Mouse (Mus musculus): ENCODE measurements around the gene Fgf22. TPM values are rescaled to one million over a fixed set of nuclear protein-coding genes. Genes with fewer than 3 reads are reported as not detected.

Gene Fgf22
- polyA plus RNA-seq, 1 experiment from 2014 or later: 0.38 TPM

DNA sequence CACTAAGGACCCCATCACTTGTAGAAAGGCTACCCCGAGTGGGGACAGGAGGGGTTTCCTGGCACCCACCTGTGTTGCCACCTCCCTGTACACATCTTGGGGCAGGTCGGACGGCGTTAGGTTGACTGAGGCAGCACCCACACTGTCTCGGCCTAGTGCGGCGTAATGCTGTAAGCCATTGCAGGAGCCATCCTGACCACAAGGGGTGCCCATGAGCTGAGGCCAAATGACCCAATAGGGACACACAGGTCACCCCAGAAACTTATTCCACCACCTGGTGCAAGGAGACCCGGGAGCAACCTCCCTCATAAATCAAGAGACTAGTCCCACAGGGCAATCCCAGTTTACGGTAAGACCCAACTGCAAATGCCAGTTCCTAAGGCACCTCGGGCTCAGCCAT, 16.6 kb upstream of the Fgf22 start:
- 0 out of 2 replicates have a peak, but pooled peaks cover 2% of the 10 kb centered on the region for H3K27me3 ChIP-seq (replicated peaks; ENCODE audit: control insufficient read depth, insufficient read depth, low read length)
- no peaks in the 10 kb centered on the region for H3K4me1 ChIP-seq (ENCODE audit: control insufficient read depth, insufficient read depth, low read length)
- peaks cover 19% of the 10 kb centered on the region for H3K9me3 ChIP-seq (replicated peaks; ENCODE audit: control insufficient read depth, low read length)
- no peak overlapping the region for H3K4me3 ChIP-seq (ENCODE audit: low read depth, low read length)
- H3K27ac ChIP-seq (ENCODE audit: low read depth, low read length): no peak overlapping the region
- DNase-seq (ENCODE audit: low spot score) (no peak), ATAC-seq (no peak)
- WGBS: 88% methylated on average over 10 of the region's 10 CpGs
- peaks cover 95% of the 10 kb centered on the region for H3K36me3 ChIP-seq (ENCODE audit: control insufficient read depth, insufficient read depth, low read length)
- no peak overlapping the region for H3K4me2 ChIP-seq (ENCODE audit: low read length)
- H3K9ac ChIP-seq (ENCODE audit: low read length): no peak overlapping the region

DNA sequence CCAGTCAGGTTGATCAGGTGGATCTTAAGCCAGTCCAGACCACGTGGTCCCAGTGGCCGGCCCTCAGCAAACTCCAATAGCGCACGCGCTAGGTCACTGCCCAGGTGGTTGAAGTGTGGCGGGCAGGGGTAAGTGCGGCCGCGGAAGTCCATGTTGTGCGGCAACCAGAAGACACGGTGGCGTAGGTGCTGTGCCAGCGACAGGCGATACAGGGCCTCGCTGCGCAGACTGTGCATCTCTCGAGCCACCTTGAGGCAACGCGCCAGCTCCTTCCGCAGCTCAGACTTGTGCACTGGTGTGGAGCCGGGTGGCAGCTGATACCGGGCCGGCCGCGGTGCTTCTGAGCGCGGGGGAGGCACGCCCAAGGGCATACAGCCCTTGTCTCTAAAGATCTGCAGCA, 15.6 kb upstream of the Fgf22 start:
- Histone ChIP-seq H3K36me3 (ENCODE audit: control insufficient read depth, insufficient read depth, low read length) (peaks cover 98% of the 10 kb centered on the region), H3K9me3 (replicated peaks; ENCODE audit: control insufficient read depth, low read length) (peaks cover 19% of the 10 kb centered on the region), H3K27ac (ENCODE audit: low read depth, low read length) (no peak overlapping the region), H3K4me2 (ENCODE audit: low read length) (no peak overlapping the region), H3K4me1 (ENCODE audit: control insufficient read depth, insufficient read depth, low read length) (no peaks in the 10 kb centered on the region), H3K27me3 (replicated peaks; ENCODE audit: control insufficient read depth, insufficient read depth, low read length) (0 out of 2 replicates have a peak, but pooled peaks cover 2% of the 10 kb centered on the region), H3K9ac (ENCODE audit: low read length) (no peak overlapping the region), H3K4me3 (ENCODE audit: low read depth, low read length) (no peak overlapping the region)
- DNase-seq (ENCODE audit: low spot score) (no peak), ATAC-seq (no peak)
- 97% methylated on average over 28 of the region's 28 CpGs for WGBS

DNA sequence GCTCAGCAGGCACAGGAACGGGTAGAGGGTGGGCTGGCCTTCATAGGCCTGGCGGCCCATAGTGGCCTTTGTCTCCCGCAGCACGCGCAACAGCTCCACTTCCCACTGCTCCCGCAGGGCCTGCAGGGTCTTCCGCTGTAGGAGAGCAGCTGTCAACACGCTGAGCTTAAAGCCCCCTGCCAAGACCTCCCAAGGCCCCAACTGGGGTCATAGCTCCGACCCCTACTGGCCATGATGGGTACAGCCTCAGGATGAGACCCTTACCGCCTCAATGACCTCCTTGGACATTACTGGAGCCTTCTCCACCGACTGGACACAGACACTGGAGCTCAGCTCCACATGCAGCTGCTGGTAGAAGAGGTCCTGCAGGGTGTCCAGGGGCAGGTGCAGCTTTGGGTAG, 14.0 kb upstream of the Fgf22 start:
- 50% methylated on average over 11 of the region's 11 CpGs for WGBS
- DNase-seq (ENCODE audit: low spot score): no peak
- no peaks in the 10 kb centered on the region; the same call in 1 of the 2 replicates for H3K4me1 ChIP-seq (ENCODE audit: control insufficient read depth, insufficient read depth, low read length)
- 0 out of 2 replicates have a peak, but pooled peaks cover under 1% of the 10 kb centered on the region for H3K27me3 ChIP-seq (replicated peaks; ENCODE audit: control insufficient read depth, insufficient read depth, low read length)
- no peak overlapping the region for H3K4me2 ChIP-seq (ENCODE audit: low read length)
- H3K9ac ChIP-seq (ENCODE audit: low read length): no peak overlapping the region
- no peak overlapping the region for H3K27ac ChIP-seq (ENCODE audit: low read depth, low read length)
- H3K4me3 ChIP-seq (ENCODE audit: low read depth, low read length): no peak overlapping the region
- peaks cover 86% of the 10 kb centered on the region for H3K36me3 ChIP-seq (ENCODE audit: control insufficient read depth, insufficient read depth, low read length)
- no peak for ATAC-seq
- peaks cover 19% of the 10 kb centered on the region for H3K9me3 ChIP-seq (replicated peaks; ENCODE audit: control insufficient read depth, low read length)

DNA sequence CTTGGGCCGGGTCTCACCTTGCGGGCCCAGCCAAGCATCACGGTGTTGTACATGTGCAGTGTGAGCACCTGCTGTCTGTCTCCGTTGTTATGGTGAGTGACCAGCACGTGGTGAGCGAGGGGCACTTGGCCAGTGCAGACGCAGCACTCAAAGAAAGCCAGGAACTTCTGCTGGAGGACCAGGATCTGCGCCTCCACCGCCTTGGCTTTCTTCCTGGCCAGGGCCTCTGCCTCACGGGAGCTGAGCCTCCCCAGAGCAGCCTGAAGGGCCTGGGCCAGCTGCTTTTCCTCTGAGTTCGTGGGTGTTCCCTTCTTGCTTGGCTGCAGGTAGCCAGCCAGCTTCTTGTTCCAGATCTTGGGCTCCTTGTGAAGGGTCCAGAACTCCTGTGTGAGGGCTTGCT, 11.7 kb upstream of the Fgf22 start:
- Histone ChIP-seq H3K36me3 (ENCODE audit: control insufficient read depth, insufficient read depth, low read length) (peaks cover 64% of the 10 kb centered on the region), H3K4me2 (ENCODE audit: low read length) (no peak overlapping the region), H3K4me3 (ENCODE audit: low read depth, low read length) (no peak overlapping the region), H3K4me1 (ENCODE audit: control insufficient read depth, insufficient read depth, low read length) (no peaks in the 10 kb centered on the region; the same call in 1 of the 2 replicates), H3K9me3 (replicated peaks; ENCODE audit: control insufficient read depth, low read length) (peaks cover 17% of the 10 kb centered on the region), H3K27me3 (replicated peaks; ENCODE audit: control insufficient read depth, insufficient read depth, low read length) (no peaks in the 10 kb centered on the region), H3K9ac (ENCODE audit: low read length) (no peak overlapping the region), H3K27ac (ENCODE audit: low read depth, low read length) (no peak overlapping the region)
- no peak for DNase-seq (ENCODE audit: low spot score)
- ATAC-seq: no peak
- WGBS: 91% methylated on average over 11 of the region's 11 CpGs

DNA sequence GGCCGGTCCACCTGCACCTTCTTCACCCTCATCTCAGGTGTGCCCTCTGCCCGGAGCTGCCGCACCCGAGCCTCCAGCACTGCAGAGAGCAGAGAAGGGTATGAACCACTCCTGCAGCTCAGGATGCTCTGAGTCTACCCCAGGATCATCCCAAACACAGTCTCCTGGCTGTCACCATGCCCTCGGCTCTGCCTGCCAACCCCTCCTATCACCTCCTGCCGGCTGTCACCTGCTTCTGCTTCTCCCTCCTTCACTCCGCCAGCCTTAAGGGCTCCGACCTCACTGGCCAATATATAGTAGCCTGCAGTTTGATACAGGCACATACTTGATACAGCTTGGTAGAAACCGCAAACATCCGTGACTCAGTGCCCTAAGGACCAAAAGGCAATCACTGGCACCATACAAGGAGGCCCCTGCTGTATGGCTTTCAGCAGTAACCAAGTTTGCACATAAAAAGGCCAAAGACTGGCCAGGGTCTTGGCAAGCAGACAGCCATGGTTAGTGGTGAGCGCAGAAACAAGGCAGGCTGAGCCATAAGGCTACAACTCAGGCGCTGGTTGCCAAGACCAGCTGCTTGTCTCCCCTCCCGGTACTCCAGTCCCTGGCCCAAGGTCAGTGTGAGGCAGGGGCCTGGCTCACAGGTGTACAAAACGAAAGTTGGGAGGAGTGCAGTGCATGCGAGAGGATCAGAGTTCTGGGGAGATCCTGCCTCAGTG, 11.1 kb upstream of the Fgf22 start:
- peaks cover 13% of the 10 kb centered on the region for H3K9me3 ChIP-seq (replicated peaks; ENCODE audit: control insufficient read depth, low read length)
- 96% methylated on average over 15 of the region's 15 CpGs for WGBS
- peaks cover 57% of the 10 kb centered on the region for H3K36me3 ChIP-seq (ENCODE audit: control insufficient read depth, insufficient read depth, low read length)

DNA sequence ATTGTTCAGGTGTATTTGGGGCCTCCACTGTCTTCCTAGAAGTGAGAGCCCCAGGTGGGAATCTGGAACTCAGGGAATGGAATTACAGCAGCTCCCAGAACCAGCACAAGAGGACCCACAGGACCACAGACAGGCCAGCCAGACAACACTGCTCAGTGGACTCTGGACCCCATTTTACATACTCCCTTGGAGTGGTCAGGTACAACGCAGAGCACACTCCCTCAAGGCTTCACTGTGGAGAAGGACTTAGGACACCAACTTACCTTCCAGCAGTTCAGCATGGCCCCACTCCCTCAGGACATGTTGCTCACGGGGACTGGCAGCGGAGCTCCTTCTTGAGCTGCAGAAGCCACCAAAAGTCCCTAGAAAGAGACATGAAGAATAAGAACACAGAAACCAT, 9.5 kb upstream of the Fgf22 start:
- Histone ChIP-seq H3K27ac (ENCODE audit: low read depth, low read length) (no peak overlapping the region), H3K9me3 (replicated peaks; ENCODE audit: control insufficient read depth, low read length) (no peaks in the 10 kb centered on the region), H3K4me1 (ENCODE audit: control insufficient read depth, insufficient read depth, low read length) (no peaks in the 10 kb centered on the region; the same call in 1 of the 2 replicates), H3K4me2 (ENCODE audit: low read length) (peak overlapping the region; percentile 56; the same call in 1 of the 2 replicates), H3K9ac (ENCODE audit: low read length) (no peak overlapping the region), H3K36me3 (ENCODE audit: control insufficient read depth, insufficient read depth, low read length) (peaks cover 41% of the 10 kb centered on the region), H3K27me3 (replicated peaks; ENCODE audit: control insufficient read depth, insufficient read depth, low read length) (no peaks in the 10 kb centered on the region), H3K4me3 (ENCODE audit: low read depth, low read length) (peak overlapping the region; percentile 41; the same call in 1 of the 2 replicates)
- DNase-seq (ENCODE audit: low spot score) (no peak), ATAC-seq (no peak)
- WGBS: 87% methylated on average over 3 of the region's 3 CpGs

More for the DNA sequence above, 11.1 kb upstream of the Fgf22 start:
- Histone ChIP-seq H3K9ac (ENCODE audit: low read length) (no peak overlapping the region), H3K27ac (ENCODE audit: low read depth, low read length) (no peak overlapping the region), H3K4me2 (ENCODE audit: low read length) (no peak overlapping the region), H3K4me3 (ENCODE audit: low read depth, low read length) (no peak overlapping the region), H3K27me3 (replicated peaks; ENCODE audit: control insufficient read depth, insufficient read depth, low read length) (no peaks in the 10 kb centered on the region), H3K4me1 (ENCODE audit: control insufficient read depth, insufficient read depth, low read length) (no peaks in the 10 kb centered on the region; the same call in 1 of the 2 replicates)
- ATAC-seq (no peak), DNase-seq (ENCODE audit: low spot score) (no peak)

DNA sequence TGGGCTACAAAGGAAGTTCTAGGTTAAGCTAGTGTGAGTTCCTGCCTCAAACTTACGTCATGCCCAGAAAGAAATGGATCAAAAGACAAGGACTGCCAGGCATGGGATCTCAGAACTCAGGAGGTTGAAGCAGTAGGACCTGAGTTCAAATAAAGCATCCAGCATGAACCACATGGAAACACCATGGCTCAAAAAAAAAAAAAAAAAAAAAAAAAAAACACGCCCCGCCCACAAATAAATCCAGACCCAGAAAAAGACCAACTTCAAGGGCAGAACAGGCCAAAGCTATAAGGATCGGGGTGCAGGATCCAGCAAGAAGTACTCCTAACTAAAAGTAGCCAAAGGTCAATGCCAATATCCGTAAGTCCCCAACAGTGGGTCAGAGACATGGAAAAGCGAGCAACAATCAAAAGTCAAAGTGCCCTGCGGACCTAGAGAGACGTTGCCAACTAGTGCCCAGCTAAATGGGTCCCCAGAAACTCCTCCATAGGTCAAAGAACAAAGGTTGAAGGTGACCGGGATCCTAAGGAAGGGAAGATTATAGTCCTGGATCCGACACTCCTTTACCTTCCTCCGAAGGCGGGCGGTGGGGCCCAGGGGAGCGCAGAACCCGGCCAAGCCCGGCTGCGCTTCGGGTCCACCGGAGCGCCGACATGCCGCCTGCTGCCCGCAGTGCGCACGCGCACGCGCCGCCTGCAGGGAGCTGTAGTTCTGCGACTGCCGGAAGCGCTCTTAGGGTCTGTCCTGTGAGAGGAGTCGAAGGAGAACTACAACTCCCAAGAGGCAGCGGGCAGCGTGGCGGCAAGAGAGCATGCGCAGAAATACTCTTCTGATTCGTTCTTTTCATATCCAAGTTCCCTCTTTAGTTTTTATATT, 8.7 kb upstream of the Fgf22 start, which contains the start of gene Polrmt:
TSS of gene Polrmt (minus strand) at position 684 of the 876 bp plus-strand sequence.
- 3% methylated on average over 38 of the region's 38 CpGs for WGBS
- H3K27ac ChIP-seq (ENCODE audit: low read depth, low read length): no peak within 1 kb of the TSS
- peak; percentile 99 for DNase-seq (ENCODE audit: low spot score)

DNA sequence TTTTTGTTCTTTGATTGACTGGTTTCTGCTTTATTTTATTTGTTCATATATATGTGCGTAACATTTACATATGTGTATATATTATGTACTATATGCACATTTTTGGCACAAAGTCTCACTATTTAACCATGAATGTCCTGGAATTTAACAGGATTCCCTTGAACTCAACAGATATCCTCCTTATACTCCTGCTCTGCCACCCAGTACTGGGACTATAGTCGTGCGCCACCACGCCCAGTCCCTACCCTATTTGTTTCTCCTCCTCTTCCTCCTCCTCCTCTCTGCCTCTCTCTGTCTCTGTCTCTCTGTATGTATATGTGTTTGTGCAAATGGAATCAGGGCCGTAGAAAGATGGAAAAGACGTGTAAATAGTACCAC, 8.1 kb upstream of the Fgf22 start:
- DNase-seq (ENCODE audit: low spot score) (no peak), ATAC-seq (peak; percentile 60)
- Histone ChIP-seq H3K4me3 (ENCODE audit: low read depth, low read length) (no peak overlapping the region), H3K9me3 (replicated peaks; ENCODE audit: control insufficient read depth, low read length) (no peaks in the 10 kb centered on the region), H3K4me1 (ENCODE audit: control insufficient read depth, insufficient read depth, low read length) (no peaks in the 10 kb centered on the region; the same call in 1 of the 2 replicates), H3K27me3 (replicated peaks; ENCODE audit: control insufficient read depth, insufficient read depth, low read length) (no peaks in the 10 kb centered on the region), H3K36me3 (ENCODE audit: control insufficient read depth, insufficient read depth, low read length) (peaks cover 28% of the 10 kb centered on the region), H3K9ac (ENCODE audit: low read length) (no peak overlapping the region), H3K4me2 (ENCODE audit: low read length) (peak overlapping the region; percentile 42), H3K27ac (ENCODE audit: low read depth, low read length) (no peak overlapping the region)
- 24% methylated on average over 6 of the region's 6 CpGs for WGBS

More for the DNA sequence above, 8.7 kb upstream of the Fgf22 start, which contains the start of gene Polrmt:
- Histone ChIP-seq H3K4me1 (ENCODE audit: control insufficient read depth, insufficient read depth, low read length) (no peaks in the 10 kb centered on the region; the same call in 1 of the 2 replicates), H3K4me2 (ENCODE audit: low read length) (peak within 1 kb of the TSS; percentile 56), H3K9ac (ENCODE audit: low read length) (peak within 1 kb of the TSS; percentile 51; the same call in 1 of the 2 replicates), H3K27me3 (replicated peaks; ENCODE audit: control insufficient read depth, insufficient read depth, low read length) (no peaks in the 10 kb centered on the region), H3K9me3 (replicated peaks; ENCODE audit: control insufficient read depth, low read length) (no peaks in the 10 kb centered on the region), H3K4me3 (ENCODE audit: low read depth, low read length) (peak within 1 kb of the TSS; percentile 41), H3K36me3 (ENCODE audit: control insufficient read depth, insufficient read depth, low read length) (peaks cover 34% of the 10 kb centered on the region)
- ATAC-seq: peak; percentile 99
